8 mouse cellular contexts compared by ENCODE assay signal in genomic region chr3:22076936-22077656, GRCm38 (mm10). TPM values are rescaled to one million over a fixed set of nuclear protein-coding genes. Genes with fewer than 3 reads are reported as not detected.
DNase-seq lines count a peak whose midpoint lies in the region; ATAC-seq and TF ChIP-seq lines count a peak whose summit lies in the region.

No protein-coding gene starts in this region.

- peak overlapping the region; percentile 67 for H3K4me2 ChIP-seq in forebrain, embryonic 13.5 days
- peak overlapping the region; percentile 96 for H3K4me2 ChIP-seq in intestine, postnatal 0 days (replicated peaks; ENCODE audit: low read depth)
- peak overlapping the region; percentile 57 for H3K4me2 ChIP-seq in stomach, embryonic 15.5 days

- H3K4me1 ChIP-seq in forebrain, embryonic 13.5 days, result peaks cover 33% of the 10 kb centered on the region
- H3K4me1 ChIP-seq in intestine, postnatal 0 days (replicated peaks; ENCODE audit: control insufficient read depth, insufficient read depth, low read length), result no peaks in the 10 kb centered on the region
- peaks cover 32% of the 10 kb centered on the region for H3K4me1 ChIP-seq in midbrain, embryonic 10.5 days
- peaks cover 14% of the 10 kb centered on the region; the same call in 1 of the 2 replicates for H3K4me1 ChIP-seq in stomach, embryonic 15.5 days

- peaks cover 5% of the 10 kb centered on the region; the same call in 1 of the 2 replicates for H3K36me3 ChIP-seq in forebrain, embryonic 13.5 days (ENCODE audit: poor library complexity, severe bottlenecking)
- no peaks in the 10 kb centered on the region; the same call in 1 of the 2 replicates for H3K36me3 ChIP-seq in intestine, postnatal 0 days (ENCODE audit: control insufficient read depth, insufficient read depth)
- H3K36me3 ChIP-seq in midbrain, embryonic 10.5 days, result peaks cover 15% of the 10 kb centered on the region
- no peaks in the 10 kb centered on the region for H3K36me3 ChIP-seq in stomach, embryonic 15.5 days

- peak; percentile 28 to 68 for DNase-seq in layer of hippocampus, postnatal 14 days (ENCODE audit: low spot score in 2 of 2)
- DNase-seq in layer of hippocampus, postnatal 10 days (ENCODE audit: low spot score in 2 of 2), result no peak
- no peak for DNase-seq in Patski (ENCODE audit: low read depth, low spot score)
- DNase-seq in midbrain, embryonic 10.5 days (ENCODE audit: low spot score), result no peak
- no peak for DNase-seq in retina, postnatal 1 day

- H3K9me3 ChIP-seq in forebrain, embryonic 13.5 days (replicated peaks), result no peaks in the 10 kb centered on the region
- no peaks in the 10 kb centered on the region for H3K9me3 ChIP-seq in intestine, postnatal 0 days (ENCODE audit: control insufficient read depth)
- H3K9me3 ChIP-seq in midbrain, embryonic 10.5 days (replicated peaks), result no peaks in the 10 kb centered on the region
- no peaks in the 10 kb centered on the region for H3K9me3 ChIP-seq in stomach, embryonic 15.5 days

- in situ Hi-C loops in Patski (cut with MboI; ENCODE audit: low pct_unique_long_range_greater_than_20kb), result no loop called here

- CTCF ChIA-PET in Patski (lab: Charles Lee), result interaction anchor here (0.8 to 2.4 kb wide), 7 partner anchors 11 to 144 kb away, joined by 3 to 15 read pairs (median 3); no protein-coding TSS in a partner anchor

- ATAC-seq in Patski, result peak; percentile 51
- peak; percentile 72 for ATAC-seq in forebrain, embryonic 13.5 days
- ATAC-seq in intestine, postnatal 0 days, result peak; percentile 52
- peak; percentile 57 for ATAC-seq in stomach, embryonic 15.5 days (ENCODE audit: insufficient read depth, low FRiP score, low read depth)

- POLR2A ChIA-PET in Patski (lab: Charles Lee), result interaction anchor here (0.6 to 3.6 kb wide), 14 partner anchors 11 to 700 kb away, joined by 3 to 14 read pairs (median 4); no protein-coding TSS in a partner anchor

- peak overlapping the region; percentile 92 for H3K9ac ChIP-seq in forebrain, embryonic 13.5 days
- peak overlapping the region; percentile 97 for H3K9ac ChIP-seq in intestine, postnatal 0 days (ENCODE audit: low read depth, low read length)
- peak overlapping the region; percentile 95 for H3K9ac ChIP-seq in stomach, embryonic 15.5 days

- H3K27me3 ChIP-seq in Patski, result no peaks in the 10 kb centered on the region
- H3K27me3 ChIP-seq in forebrain, embryonic 13.5 days, result no peaks in the 10 kb centered on the region
- H3K27me3 ChIP-seq in intestine, postnatal 0 days (replicated peaks; ENCODE audit: control insufficient read depth, insufficient read depth, low read length), result no peaks in the 10 kb centered on the region
- no peaks in the 10 kb centered on the region for H3K27me3 ChIP-seq in midbrain, embryonic 10.5 days (ENCODE audit: low read depth, poor library complexity, severe bottlenecking)
- no peaks in the 10 kb centered on the region for H3K27me3 ChIP-seq in stomach, embryonic 15.5 days (replicated peaks)

- H3K4me3 ChIP-seq in forebrain, embryonic 13.5 days, result peak overlapping the region; percentile 93
- peak overlapping the region; percentile 99 for H3K4me3 ChIP-seq in intestine, postnatal 0 days (ENCODE audit: low read depth, low read length)
- peak overlapping the region; percentile 92 for H3K4me3 ChIP-seq in midbrain, embryonic 10.5 days
- H3K4me3 ChIP-seq in stomach, embryonic 15.5 days (replicated peaks), result peak overlapping the region; percentile 91

- under 1% methylated on average over 27 of the region's 64 CpGs for WGBS in forebrain, embryonic 13.5 days
- 1% methylated on average over 58 of the region's 64 CpGs for WGBS in intestine, postnatal 0 days
- WGBS in midbrain, embryonic 10.5 days, result under 1% methylated on average over 64 of the region's 64 CpGs
- under 1% methylated on average over 49 of the region's 64 CpGs for WGBS in stomach, embryonic 15.5 days

- peak overlapping the region; percentile 98 for H3K27ac ChIP-seq in forebrain, embryonic 13.5 days
- H3K27ac ChIP-seq in intestine, postnatal 0 days (ENCODE audit: low read depth, low read length), result peak overlapping the region; percentile 98
- peak overlapping the region; percentile 100 for H3K27ac ChIP-seq in midbrain, embryonic 10.5 days (replicated peaks)
- H3K27ac ChIP-seq in stomach, embryonic 15.5 days, result peak overlapping the region; percentile 97

- TF ChIP-seq CTCF in Patski (IDR thresholded peaks at IDR 0.05), result no peak
- no peak for TF ChIP-seq CTCF in intestine, postnatal 0 days (IDR thresholded peaks at IDR 0.05; ENCODE audit: low read depth)

RNA-seq across cellular contexts. Expression of gene Tbl1xr1, which starts 0.6 kb away (rescaled TPM):
- 100 to 1,000 TPM; 127 to 138 TPM for total RNA-seq in layer of hippocampus, postnatal 14 days (2021)
- 100 to 1,000 TPM; 103 to 111 TPM for total RNA-seq in layer of hippocampus, postnatal 10 days (2021)
- polyA plus RNA-seq in Patski (2021), result 36.5 TPM
- polyA plus RNA-seq in forebrain, embryonic 13.5 days (2015; fragmentation: Nextera tagmentation; extraction: Ambion mirVana), result 18.0 and 22.8 TPM in 2 replicates
- polyA plus RNA-seq in intestine, postnatal 0 days (2015; fragmentation: Nextera tagmentation; extraction: Ambion mirVana), result 5.6 and 9.2 TPM in 2 replicates
- 20.7 and 22.4 TPM in 2 replicates for polyA plus RNA-seq in midbrain, embryonic 10.5 days (2016; fragmentation: Nextera tagmentation; extraction: Ambion mirVana)
- 18.9 and 20.9 TPM in 2 replicates for polyA plus RNA-seq in stomach, embryonic 15.5 days (2015; fragmentation: Nextera tagmentation; extraction: Ambion mirVana)

Comparison
In these comparisons a context has a peak if more than half of its experiments do, and no peak if none do; other contexts are left out.
1. DNase-seq: peak in layer of hippocampus, postnatal 14 days (2 of 2); none in layer of hippocampus, postnatal 10 days (0 of 2), Patski (single experiment), midbrain, embryonic 10.5 days (single experiment) and retina, postnatal 1 day (single experiment).
2. Peak in every context shown above with its lines, with median percentiles within 50 percentile points of each other: ATAC-seq, H3K27ac ChIP-seq, H3K4me2 ChIP-seq, H3K4me3 ChIP-seq and H3K9ac ChIP-seq.